Mouse (Mus musculus) lung, postnatal 0 days (tissue): ENCODE results near the gene Fbxl21.

Source experiments
- CTCF ChIP-seq: IDR thresholded peaks from 2 replicates; pipeline ENCODE4 v1.5.1; 2016; ENCODE audit warnings: antibody characterized with exemption, mild to moderate bottlenecking
- EP300 ChIP-seq: IDR thresholded peaks from 2 replicates; pipeline ENCODE4 v1.6.1; 2016; ENCODE audit warnings: antibody characterized with exemption, mild to moderate bottlenecking, control low read depth

GRCm38 (mm10) chr13:56476790-56477189 is 45.5 kb upstream of the Fbxl21 start:
- no peak for TF ChIP-seq CTCF
- no peak for TF ChIP-seq EP300
